Mouse (Mus musculus): ENCODE measurements around the gene Exoc1.

The Exoc1 gene

GRCm38 (mm10) chr5:76612867-76613499 lies 83.9 kb downstream of the Exoc1 start:
- no peak for DNase-seq

GRCm38 (mm10) chr5:76615276-76615675 lies 86.2 kb downstream of the Exoc1 start:
- DNase-seq = no peak

- DNase-seq = no peak
Observed at GRCm38 (mm10) chr5:76616196-76616747, 87.2 kb downstream of the Exoc1 start.

- no peak for DNase-seq
Observed at GRCm38 (mm10) chr5:76618750-76619149, 89.6 kb downstream of the Exoc1 start.

Data from liver (tissue).